Mouse (Mus musculus) adipocyte (in vitro differentiated cells): Measurements from ENCODE around the gene Cbfa2t3.

ENCODE experiments used
- DNase-seq: peaks from one replicate; pipeline ENCODE4 v3.0.0-alpha.2; 2016; ENCODE audit warnings: low spot score

The Cbfa2t3 gene

GRCm38 (mm10) chr8:122606810-122607209 is 92.1 kb downstream of the Cbfa2t3 start:
- DNase-seq: no peak

GRCm38 (mm10) chr8:122605367-122605766 is 93.5 kb downstream of the Cbfa2t3 start:
- DNase-seq: no peak

GRCm38 (mm10) chr8:122604640-122605039 is 94.3 kb downstream of the Cbfa2t3 start:
- DNase-seq: no peak

GRCm38 (mm10) chr8:122600666-122601065 is 98.2 kb downstream of the Cbfa2t3 start:
- no peak for DNase-seq

GRCm38 (mm10) chr8:122596031-122596430 is 102.9 kb downstream of the Cbfa2t3 start:
- DNase-seq: no peak

GRCm38 (mm10) chr8:122593783-122594507 is 105.0 kb downstream of the Cbfa2t3 start:
- DNase-seq: no peak

- DNase-seq: no peak
Measured at GRCm38 (mm10) chr8:122593240-122593639, 105.7 kb downstream of the Cbfa2t3 start.

- DNase-seq: no peak
Measured at GRCm38 (mm10) chr8:122586749-122587148, 112.2 kb downstream of the Cbfa2t3 start.

GRCm38 (mm10) chr8:122586171-122586570 is 112.7 kb downstream of the Cbfa2t3 start:
- DNase-seq: no peak

GRCm38 (mm10) chr8:122585411-122585891 is 113.5 kb downstream of the Cbfa2t3 start:
- peak; percentile 69 for DNase-seq

- no peak for DNase-seq
Measured at GRCm38 (mm10) chr8:122584981-122585380, 113.9 kb downstream of the Cbfa2t3 start.

- DNase-seq: no peak
Measured at GRCm38 (mm10) chr8:122580926-122581325, 118.0 kb downstream of the Cbfa2t3 start.

GRCm38 (mm10) chr8:122579196-122579595 is 119.7 kb downstream of the Cbfa2t3 start:
- no peak for DNase-seq

- no peak for DNase-seq
Measured at GRCm38 (mm10) chr8:122577116-122577515, 121.8 kb downstream of the Cbfa2t3 start.

GRCm38 (mm10) chr8:122576648-122577022 is 122.3 kb downstream of the Cbfa2t3 start, which contains the start of gene Aprt:
Gene Aprt (minus strand): TSS chr8:122576909.
- peak; percentile 87 for DNase-seq

- no peak for DNase-seq
Measured at GRCm38 (mm10) chr8:122575735-122576647, 122.9 kb downstream of the Cbfa2t3 start.

GRCm38 (mm10) chr8:122575286-122575685 is 123.6 kb downstream of the Cbfa2t3 start:
- DNase-seq: no peak
